Mouse (Mus musculus) midbrain, embryonic 15.5 days (tissue): ENCODE measurements at regions not wholly inside any gene's neighbourhood (a gene's known extent, or its start where the extent isn't known, plus 50 kb on each side); places are given as distances from the start of the nearest gene placed in this dataset.
A peak's percentile ranks its signal among the peaks of the same experiment; 100 is the strongest.

Source experiments
- ATAC-seq: fragments of 200-750 bp; cut with Nextera tagmentation; replicated peaks from 2 replicates; pipeline ENCODE4 v1.8.0; 2017; ENCODE audit warnings: moderate TSS enrichment
- H3K27ac ChIP-seq: fragments of 300-500 bp; sonication (generic); 2 replicates; pipeline ENCODE4 v1.5.1; 2015; ENCODE audit warnings: mild to moderate bottlenecking, inconsistent platforms
- H3K27me3 ChIP-seq: fragments of 300-500 bp; sonication (generic); replicated peaks from 2 replicates; pipeline ENCODE4 v1.6.1; 2015; ENCODE audit warnings: inconsistent platforms
- H3K36me3 ChIP-seq: fragments of 300-500 bp; sonication (generic); replicated peaks from 2 replicates; pipeline ENCODE4 v1.6.1; 2015; ENCODE audit warnings: inconsistent platforms
- H3K4me1 ChIP-seq: fragments of 300-500 bp; sonication (generic); 2 replicates; pipeline ENCODE4 v1.6.1; 2015; ENCODE audit warnings: inconsistent platforms
- H3K4me2 ChIP-seq: fragments of 300-500 bp; sonication (generic); 2 replicates; pipeline ENCODE4 v1.6.1; 2015; ENCODE audit warnings: inconsistent platforms, mild to moderate bottlenecking, moderate library complexity
- H3K4me3 ChIP-seq: fragments of 300-500 bp; sonication (generic); 2 replicates; pipeline ENCODE4 v1.5.1; 2015; ENCODE audit warnings: mild to moderate bottlenecking, inconsistent platforms
- H3K9ac ChIP-seq: fragments of 300-500 bp; sonication (generic); 2 replicates; pipeline ENCODE4 v1.6.1; 2015; ENCODE audit warnings: mild to moderate bottlenecking, inconsistent platforms
- H3K9me3 ChIP-seq: fragments of 300-500 bp; sonication (generic); 2 replicates; pipeline ENCODE4 v1.6.1; 2016; ENCODE audit warnings: inconsistent platforms
- WGBS: fragments of 180-500 bp; shearing (Covaris S2); methylation state at CpG from one replicate; pipeline ENCODE4 v1.1.7; 2015; ENCODE audit warnings: mixed read lengths; 5-methylcytosine and 5-hydroxymethylcytosine counted together

DNA sequence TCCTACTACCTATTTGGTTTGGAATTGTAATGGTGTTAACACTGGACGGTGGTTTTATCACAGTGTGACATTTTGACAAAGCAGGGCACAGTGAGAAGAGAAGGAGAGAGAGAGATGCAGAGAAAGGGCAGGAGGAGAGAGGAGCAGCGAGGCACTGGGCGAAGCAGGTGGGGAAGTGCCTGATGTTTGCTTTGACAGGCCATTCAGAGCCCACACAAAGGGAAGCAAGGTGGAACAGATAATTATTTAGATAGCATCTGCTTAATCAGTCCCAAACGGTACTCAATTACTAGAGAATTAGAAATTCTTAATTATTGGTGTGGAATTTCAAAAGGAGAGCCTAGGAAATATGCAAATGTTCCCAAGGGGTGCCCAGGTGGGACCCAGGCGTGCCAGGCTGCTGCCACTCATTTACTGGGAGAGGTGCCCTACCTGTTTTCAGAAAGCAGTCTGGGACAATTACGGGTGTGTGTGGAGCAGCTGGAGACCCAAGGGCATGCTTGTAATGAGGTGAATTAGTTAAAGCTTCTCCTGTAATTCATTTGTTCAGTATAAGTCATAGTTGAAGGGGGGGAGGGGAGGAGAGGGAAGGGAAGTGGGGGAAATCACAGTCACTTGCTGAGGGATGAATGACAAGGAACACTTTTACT is 86.9 kb downstream of the Thnsl2 start:
- Histone ChIP-seq H3K9ac (no peak overlapping the region), H3K9me3 (no peaks in the 10 kb centered on the region), H3K4me1 (no peaks in the 10 kb centered on the region), H3K4me3 (no peak overlapping the region), H3K27me3 (no peaks in the 10 kb centered on the region), H3K4me2 (no peak overlapping the region), H3K27ac (no peak overlapping the region), H3K36me3 (no peaks in the 10 kb centered on the region)
- WGBS: 44% methylated on average over 6 of the region's 6 CpGs
- ATAC-seq: 0 out of 2 replicates have a peak, but pooled peaks have one; percentile 24

DNA sequence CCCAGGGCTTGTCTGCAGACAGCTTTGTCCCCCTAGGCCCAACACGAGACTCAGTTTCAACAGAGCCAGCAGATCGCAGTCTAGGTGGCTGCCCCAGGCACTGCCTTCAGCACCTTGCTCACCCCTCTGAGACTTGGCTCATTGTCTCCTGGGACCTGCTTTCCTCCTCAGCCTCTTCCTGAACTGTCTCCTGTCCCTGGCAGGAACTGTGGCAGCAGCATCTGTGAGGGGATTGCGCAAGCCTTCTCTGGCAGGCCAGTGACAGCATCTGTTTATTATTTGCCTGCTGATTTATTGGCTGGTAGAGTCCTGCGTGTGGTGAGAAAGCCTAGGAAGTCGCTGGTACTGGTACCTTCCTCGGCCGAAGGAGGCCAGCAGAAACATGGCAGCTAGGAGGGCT is 84.1 kb downstream of the Thnsl2 start:
- Histone ChIP-seq H3K27ac (no peak overlapping the region), H3K4me1 (no peaks in the 10 kb centered on the region), H3K9ac (no peak overlapping the region), H3K9me3 (no peaks in the 10 kb centered on the region), H3K4me2 (no peak overlapping the region), H3K27me3 (no peaks in the 10 kb centered on the region), H3K36me3 (no peaks in the 10 kb centered on the region), H3K4me3 (no peak overlapping the region)
- ATAC-seq: no peak
- 81% methylated on average over 7 of the region's 7 CpGs for WGBS

DNA sequence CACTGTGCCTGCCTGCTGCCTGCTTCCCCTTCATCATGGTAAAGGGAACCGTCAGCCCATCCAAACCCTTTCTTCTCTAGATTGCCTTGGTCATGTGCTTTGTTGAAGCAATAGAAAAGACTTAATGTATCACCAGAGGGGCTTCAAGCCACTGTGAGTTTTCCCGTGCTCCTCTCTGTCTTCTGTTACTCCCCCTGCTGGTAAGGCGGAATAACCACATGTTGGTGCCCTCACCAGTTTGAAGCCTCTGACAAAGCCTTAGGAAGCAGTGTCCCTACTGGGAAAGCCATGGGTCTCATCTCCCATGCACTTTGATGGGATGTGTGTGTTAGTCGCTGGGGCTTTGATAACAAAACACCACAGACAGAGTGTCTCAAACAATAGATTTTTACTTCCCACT is 81.3 kb downstream of the Thnsl2 start:
- no peaks in the 10 kb centered on the region for H3K4me1 ChIP-seq
- no peak overlapping the region for H3K27ac ChIP-seq
- no peak overlapping the region for H3K9ac ChIP-seq
- ATAC-seq: no peak
- H3K27me3 ChIP-seq: no peaks in the 10 kb centered on the region
- H3K4me3 ChIP-seq: no peak overlapping the region
- no peak overlapping the region for H3K4me2 ChIP-seq
- H3K36me3 ChIP-seq: no peaks in the 10 kb centered on the region
- 67% methylated on average over 4 of the region's 4 CpGs for WGBS
- H3K9me3 ChIP-seq: no peaks in the 10 kb centered on the region

DNA sequence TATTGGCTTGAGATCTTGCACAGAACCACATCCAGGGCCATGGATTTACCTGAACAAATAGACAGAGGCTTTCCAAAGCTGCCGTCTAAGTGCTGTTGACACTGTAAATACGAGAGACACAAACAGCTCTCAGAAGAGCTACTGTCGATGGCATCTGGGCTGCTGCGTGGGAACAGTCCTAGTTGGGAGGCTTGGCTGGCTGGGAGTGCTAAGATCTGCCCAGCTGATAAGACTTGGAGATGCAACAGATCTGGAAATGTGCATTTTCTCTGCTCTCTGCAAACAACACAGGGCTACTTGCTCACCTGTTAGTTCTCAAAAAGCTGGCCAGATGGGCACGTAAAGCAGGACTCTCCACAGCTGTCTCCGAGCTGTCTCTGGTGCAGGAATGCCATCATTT is 78.8 kb downstream of the Thnsl2 start:
- H3K4me1 ChIP-seq: no peaks in the 10 kb centered on the region
- H3K36me3 ChIP-seq: no peaks in the 10 kb centered on the region
- no peak overlapping the region for H3K4me3 ChIP-seq
- no peak for ATAC-seq
- H3K9ac ChIP-seq: no peak overlapping the region
- H3K27me3 ChIP-seq: no peaks in the 10 kb centered on the region
- no peak overlapping the region for H3K4me2 ChIP-seq
- H3K9me3 ChIP-seq: no peaks in the 10 kb centered on the region
- H3K27ac ChIP-seq: no peak overlapping the region
- WGBS: 73% methylated on average over 6 of the region's 6 CpGs

DNA sequence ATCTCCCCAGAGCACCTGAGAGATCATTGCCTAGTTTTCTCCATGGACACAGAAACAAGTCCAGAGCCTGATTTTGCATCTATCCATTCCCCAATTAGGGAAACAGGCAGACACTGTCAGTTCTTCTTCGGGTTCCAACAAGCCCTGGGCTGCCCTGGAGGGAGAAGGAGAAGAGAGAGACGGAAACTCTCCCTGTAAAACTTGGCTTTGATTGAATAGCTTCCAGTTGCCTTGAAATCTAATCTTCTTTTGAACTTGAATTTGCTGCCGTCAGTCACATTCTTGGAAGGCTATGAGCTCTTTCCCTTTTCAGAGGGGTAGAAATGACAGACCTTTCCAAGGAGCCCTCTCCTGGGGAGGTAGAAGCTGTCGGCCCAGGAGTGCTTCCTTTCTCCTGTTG is 75.0 kb downstream of the Thnsl2 start:
- H3K27me3 ChIP-seq: no peaks in the 10 kb centered on the region
- ATAC-seq: no peak
- no peaks in the 10 kb centered on the region for H3K4me1 ChIP-seq
- no peak overlapping the region for H3K4me2 ChIP-seq
- H3K27ac ChIP-seq: no peak overlapping the region
- WGBS: 61% methylated on average over 4 of the region's 4 CpGs
- no peak overlapping the region for H3K9ac ChIP-seq
- H3K4me3 ChIP-seq: no peak overlapping the region
- H3K36me3 ChIP-seq: no peaks in the 10 kb centered on the region
- H3K9me3 ChIP-seq: no peaks in the 10 kb centered on the region

DNA sequence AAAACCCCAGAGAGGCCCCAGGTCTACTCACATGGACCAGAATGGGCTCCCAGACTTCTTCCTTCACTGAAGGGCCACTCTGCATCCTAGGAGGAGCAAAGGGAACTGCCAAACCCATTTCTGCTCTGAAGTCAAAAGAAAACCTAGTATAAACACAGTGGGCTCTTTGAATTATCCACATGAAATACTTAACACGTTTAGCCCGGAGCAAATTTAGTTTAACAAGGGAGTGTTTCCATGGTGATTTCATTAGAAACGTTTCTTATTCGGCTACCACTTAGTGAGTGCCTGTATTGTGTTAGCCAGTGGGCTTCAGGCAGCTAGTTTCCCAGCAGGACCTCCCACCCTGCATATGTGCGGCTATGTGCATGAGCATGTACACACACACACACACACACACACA is 69.4 kb downstream of the Thnsl2 start:
- H3K27me3 ChIP-seq: no peaks in the 10 kb centered on the region
- no peaks in the 10 kb centered on the region for H3K9me3 ChIP-seq
- peak; percentile 82 for ATAC-seq
- H3K36me3 ChIP-seq: no peaks in the 10 kb centered on the region
- 17% methylated on average over 5 of the region's 5 CpGs for WGBS
- no peak overlapping the region for H3K4me3 ChIP-seq
- 0 out of 2 replicates have a peak, but pooled peaks cover 3% of the 10 kb centered on the region for H3K4me1 ChIP-seq
- no peak overlapping the region for H3K4me2 ChIP-seq
- no peak overlapping the region for H3K9ac ChIP-seq
- H3K27ac ChIP-seq: no peak overlapping the region
